Mouse (Mus musculus) brain, embryonic 18.5 days (tissue): ENCODE results near the gene Ccne1.

Source experiments
- DNase-seq: peaks from one replicate; pipeline ENCODE4 v3.0.0-alpha.2; 2012; ENCODE audit warnings: low read depth, low spot score

Ccne1 gene

DNA sequence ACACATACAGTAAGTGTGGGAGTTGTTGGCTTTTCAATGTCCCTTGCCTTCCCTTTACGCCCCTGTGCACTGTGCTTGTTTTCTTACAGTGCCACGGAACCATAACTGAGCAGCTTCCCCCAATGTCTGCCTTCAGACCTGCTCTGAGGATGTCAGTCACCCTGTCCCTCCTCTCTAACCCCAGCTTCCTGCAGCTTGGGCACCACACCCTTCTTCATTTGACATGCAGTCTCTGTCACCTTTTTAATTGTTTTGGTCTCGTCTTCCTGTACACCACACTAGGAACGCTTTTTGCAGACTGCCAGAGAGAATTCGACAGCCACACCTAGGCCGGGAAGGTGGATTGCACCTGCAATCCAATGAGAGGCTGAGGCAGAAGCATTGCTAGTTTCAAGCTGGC is 13.0 kb downstream of the Ccne1 start:
- no peak for DNase-seq

DNA sequence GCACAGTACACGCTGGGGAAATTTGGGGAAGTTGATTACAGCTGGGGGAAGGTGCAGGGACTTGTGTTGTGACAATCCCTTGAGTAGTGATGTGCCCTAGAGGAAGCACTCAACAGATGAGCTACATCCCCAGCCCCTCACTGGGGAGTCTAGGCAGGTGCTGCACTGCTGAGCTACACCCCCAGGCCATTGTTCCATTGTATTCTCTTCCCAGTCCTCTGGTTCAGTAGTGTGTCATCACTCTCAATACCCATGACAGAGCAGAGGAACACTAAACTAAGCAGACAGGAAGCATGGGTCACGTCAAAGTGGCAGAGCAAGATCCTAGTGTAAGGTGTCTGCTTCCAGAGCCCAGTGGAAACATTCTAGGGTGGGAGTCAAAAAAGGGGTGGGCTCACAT is 14.2 kb downstream of the Ccne1 start:
- no peak for DNase-seq

DNA sequence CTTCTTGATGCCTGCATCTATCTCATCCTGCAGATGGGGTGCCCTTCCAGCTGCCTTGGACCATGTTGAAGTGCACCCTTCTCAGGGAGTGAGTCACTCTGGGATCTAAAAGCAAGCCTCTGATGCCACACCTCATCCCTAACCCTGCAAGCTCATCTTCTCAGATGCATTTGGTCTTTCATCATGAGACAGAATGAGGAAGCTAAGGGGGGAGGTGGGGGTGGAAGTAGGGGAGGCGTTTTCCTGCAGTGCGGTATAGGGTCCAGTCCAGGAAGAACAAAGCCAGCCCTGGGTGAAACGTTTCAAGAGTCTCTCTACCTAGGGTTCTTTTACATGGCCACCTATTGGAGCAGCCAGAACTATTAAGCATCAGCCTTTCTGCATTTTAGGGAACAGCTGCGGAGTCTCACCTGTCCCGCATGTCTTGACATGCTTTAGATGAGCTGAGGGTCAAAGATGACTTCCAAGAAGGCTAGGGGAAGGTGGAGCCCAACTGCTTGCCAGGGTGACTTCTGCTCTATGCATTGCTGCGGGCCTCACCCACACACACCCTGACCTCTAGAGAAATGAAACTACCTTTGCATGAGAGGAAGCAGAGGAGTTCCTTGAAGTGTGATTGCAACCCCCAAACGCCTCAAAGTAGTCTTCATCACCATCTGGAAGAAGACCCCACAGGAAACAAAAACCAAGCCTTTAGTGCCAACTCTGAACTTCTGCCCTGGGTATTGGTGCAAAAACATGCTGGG is 17.2 kb downstream of the Ccne1 start:
- DNase-seq = no peak

DNA sequence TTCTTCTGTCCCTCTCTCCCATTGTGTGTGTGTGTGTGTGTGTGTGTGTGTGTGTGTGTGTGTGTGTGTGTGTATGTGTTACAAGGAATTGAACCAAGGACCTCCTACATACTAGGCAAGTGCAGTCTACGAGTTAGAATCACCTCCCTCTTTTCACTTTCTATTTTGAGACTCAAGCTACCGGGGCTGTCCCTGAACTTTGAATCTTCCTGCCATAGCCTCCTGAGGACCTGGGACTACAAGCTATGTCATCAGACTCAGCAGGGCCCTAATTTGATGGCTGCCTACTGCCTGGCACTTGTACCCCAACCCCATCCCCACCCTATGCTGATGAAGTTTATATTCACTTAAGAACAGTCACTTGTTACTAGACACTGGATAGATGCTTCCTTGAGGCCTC is 18.9 kb downstream of the Ccne1 start:
- no peak for DNase-seq

DNA sequence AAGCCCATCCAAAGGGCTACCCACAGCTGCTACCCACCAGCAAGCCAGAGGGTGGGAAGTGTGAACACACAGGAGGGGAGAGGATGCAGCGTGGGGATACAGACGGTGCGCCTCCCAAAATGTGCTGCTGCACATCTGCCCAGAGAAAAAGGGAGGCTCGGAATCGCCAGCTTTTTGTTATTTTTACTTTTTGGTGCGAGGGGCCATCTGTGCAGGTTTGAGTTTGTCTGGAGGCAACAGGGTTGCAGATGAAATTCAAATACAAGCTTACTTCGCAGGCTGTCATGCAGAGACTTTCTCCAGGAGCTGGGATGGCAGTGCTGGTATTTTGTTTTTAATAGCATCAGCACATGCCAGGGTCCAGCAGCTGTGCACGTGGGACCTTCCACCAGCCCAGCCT is 19.5 kb downstream of the Ccne1 start:
- no peak for DNase-seq

DNA sequence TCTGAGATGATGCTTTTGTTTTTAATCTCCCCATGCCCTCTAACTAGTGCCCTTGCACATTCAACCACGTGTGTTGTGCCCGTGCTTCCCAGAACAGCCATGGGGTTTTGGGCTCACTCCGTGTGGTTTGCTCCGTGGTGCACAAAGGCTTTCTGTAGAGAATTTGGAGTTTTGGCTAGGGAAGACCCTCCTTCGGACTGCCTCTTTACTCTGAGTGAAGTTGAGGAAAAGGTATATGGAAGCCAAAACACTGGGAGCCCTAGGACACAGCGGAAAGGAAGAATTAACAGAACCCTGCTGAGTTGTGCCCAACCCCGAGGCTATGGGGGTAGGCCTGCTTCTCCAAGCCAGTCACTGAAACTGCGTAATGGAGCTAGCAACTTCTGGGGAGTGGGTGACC is 20.9 kb downstream of the Ccne1 start:
- DNase-seq = no peak

DNA sequence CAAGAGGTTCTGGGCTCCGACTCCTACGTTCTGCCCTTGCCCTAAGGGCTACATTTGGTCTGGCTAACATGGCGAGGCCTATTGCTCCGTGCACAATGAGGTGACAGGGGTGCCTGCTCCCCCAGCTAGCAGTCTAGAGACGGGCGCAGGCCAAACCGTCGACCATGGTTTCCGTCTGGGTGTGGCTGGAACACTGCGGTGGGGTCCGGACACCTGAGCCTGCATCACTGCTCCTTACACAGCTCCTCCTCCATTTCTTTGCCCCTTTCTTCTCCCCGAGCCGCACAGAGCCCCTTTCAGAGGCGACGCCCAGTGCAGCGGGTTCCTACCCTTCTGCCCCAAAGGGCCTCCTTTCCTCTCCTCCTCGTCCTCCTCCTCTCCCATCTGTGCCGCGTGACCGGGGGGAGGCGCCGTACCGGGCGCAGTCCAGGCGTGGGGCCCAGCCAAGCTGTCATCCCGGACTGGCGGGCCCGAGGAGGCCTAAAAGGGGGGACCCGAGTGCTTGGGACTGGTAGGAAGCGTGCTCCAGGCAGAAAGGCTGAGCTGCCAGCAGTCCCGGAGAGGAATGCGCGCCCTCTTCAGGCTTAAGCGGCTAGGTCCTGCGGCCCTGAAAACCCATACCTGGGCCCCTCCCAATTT is 21.6 kb downstream of the Ccne1 start:
- no peak for DNase-seq

DNA sequence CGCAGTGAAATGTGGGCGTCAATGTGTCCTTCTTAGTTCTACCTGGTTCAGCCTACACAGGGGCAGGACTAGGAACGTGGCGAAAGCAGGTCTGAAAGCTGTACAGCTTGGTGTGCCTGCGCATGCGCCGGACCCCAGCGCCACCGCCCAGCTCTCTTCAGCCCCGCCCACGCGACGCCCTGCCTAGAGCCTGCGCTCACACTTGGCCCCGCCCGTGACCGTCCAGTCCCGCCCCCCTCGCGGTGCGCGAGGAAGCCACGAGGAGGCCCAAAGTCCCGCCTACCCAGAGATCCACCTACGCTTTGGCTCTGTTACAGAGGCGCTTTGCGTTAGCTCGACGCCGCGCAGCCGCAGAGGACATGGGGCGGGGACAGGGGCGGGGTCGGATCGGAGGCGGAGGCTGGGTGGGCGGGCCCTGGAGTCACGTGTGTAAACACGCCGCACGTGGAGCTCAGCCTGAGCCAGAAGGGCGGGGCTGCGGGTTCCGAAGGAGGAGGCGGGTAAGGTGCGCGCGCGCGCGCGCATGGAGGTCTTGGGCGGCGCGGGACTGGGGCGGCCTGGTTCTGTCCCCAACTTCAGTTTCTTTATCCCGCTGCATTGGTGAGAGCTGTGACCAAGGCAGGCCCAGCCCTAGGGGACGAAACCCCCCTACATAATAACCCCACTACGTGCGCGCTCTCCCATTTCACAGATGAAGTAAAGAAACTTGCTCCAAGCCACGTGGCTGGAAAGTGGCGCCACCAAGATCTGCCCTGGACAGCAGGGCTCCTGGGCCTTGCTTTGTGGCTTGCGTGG is 22.4 kb downstream of the Ccne1 start:
- DNase-seq = peak; percentile 97

DNA sequence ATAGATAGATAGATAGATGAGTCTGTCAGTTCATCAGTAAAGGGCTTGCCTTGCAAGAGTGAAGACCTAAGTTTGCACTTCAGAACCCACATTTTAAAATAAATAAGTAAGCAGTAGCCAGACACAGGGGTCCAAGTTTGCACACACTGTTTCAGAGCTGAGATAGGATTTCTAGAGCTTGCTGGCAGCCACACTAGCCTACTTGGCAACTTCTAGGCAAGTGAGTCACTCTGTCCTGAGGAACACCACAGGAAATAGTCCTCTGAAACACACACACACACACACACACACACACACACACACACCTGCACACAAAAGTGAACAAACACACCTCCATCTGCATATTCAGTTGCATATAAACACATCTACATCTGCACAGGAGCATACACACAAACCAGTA is 24.4 kb downstream of the Ccne1 start:
- DNase-seq = no peak

DNA sequence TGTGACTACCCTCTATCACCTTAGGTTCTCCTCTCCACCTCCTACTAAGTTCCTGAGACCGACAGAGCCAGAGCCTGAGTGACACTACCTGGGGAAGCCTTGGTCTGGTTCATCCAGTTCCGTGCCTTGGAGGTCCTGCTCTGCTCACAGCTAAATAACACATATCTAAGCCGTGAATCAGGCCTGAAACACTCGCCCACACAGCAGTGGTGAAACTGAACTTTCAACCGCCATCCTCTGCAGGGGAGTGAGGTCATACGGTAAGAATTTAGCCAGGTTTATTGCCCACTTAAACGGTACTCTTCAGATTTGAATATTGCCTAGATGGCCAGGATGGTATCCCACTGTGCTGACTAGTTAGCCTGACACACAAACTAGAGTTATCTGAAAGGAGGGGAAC is 30.1 kb downstream of the Ccne1 start:
- no peak for DNase-seq

DNA sequence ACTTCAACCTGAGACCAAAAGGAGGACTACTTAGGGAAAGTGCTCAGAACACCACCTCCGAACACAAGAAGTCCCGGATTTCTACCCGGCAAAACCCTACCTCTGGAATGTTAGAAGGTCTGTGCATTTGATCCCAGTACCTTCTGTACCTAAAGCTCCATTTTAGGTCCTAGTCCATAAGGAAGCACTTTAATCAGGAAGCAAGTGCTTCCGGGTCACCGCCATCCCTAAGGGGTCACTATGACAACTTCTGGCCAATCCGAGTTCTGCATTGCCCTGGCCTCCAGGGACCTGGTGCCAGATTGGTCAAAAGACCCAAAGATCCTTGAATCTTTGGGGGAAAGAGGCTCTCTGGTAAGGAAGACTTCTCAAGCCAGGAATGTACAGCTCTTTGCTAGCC is 31.8 kb downstream of the Ccne1 start:
- no peak for DNase-seq

DNA sequence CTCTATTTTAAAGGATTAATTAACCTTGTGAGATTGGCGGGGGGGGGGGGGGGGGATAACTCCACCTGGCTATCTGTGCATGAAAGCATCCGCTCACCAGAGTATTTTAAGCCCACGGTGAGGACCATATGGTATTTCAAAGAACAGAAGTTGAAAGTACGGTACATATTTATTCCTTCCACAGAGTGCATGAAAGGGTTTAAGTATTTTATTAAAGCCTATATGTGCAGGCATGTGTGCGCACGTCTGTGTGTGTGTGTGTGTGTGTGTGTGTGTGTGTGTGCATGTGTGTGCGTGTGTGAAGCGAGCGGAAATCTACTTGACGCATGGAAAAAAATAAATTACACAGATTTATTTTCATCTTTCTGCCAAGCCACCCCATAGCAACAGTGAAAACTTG is 32.4 kb downstream of the Ccne1 start:
- no peak for DNase-seq

DNA sequence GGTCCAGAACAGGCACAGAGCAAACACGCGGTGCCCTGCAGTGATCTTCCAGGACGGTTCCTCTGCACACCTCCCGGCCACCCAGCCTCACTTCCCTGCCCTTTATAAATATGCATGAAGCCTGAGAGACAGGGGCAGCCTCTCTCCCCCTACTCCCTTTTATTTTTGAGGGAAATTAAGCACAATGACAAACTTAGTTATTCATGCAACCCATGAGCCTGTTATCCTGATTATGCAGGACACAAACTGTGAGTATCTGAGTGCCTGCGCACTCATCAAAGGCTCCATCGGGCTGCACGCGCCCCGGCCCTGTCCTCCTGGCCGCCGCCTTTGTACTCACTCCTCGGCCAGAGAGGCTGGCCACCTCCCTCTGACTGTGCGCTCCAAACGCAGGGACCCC is 32.8 kb downstream of the Ccne1 start:
- no peak for DNase-seq

DNA sequence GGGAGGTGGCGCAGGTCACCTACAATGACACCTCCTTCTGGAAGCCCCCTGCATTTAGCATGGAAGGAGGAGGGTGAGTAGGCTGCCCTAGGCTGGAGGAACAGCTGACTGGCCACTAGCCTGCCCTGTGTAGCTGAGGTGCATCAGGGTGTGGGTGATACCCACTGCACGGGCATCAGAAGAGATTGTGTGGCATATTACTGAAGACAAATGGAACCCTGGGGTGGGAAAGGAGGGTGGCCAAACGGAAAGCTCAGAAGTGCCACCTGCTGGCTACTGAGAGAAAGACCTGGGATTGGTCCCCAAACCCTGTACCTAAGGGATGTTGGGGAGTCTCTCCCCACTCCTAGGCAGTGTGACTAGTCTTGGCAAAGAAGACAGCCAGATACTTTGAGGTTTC is 33.6 kb downstream of the Ccne1 start:
- no peak for DNase-seq

DNA sequence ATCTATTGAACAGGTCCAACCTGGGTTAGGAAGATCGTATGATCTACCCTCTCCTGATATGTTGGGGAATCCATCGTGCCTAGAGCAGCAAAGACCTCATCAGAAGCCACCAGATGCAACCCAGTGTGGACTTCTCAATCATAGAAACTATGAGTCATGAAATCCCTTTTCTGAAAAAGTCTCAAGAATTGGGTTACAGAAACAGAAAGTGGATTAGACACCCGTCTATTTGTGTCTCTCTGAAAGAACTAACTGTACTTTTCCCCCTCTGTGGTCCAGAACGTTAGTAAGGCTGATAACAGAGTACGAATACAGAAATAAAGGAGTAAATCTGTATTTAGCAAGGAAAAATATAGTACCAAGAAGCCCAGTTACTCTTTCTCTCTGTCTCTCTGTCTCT is 36.3 kb downstream of the Ccne1 start:
- no peak for DNase-seq

DNA sequence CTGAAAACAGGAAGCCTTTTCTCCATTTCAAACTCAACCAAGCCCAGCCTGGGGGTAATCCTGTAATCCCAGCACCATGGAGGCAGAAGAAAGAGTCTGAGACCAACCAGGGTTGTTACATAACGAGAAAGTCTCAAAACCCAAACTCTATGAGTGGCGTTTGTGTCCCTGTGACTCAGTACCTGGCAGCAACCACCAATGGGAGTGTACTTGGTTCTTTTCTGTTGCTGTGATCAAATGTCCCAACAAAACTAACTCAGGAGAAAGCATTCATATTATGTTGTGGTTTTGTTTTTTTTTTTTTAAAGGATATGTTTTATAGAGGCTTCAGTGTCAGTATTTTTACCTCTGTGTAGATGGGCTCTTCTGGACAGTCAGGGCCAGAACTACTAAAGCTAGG is 36.7 kb downstream of the Ccne1 start:
- DNase-seq = no peak

DNA sequence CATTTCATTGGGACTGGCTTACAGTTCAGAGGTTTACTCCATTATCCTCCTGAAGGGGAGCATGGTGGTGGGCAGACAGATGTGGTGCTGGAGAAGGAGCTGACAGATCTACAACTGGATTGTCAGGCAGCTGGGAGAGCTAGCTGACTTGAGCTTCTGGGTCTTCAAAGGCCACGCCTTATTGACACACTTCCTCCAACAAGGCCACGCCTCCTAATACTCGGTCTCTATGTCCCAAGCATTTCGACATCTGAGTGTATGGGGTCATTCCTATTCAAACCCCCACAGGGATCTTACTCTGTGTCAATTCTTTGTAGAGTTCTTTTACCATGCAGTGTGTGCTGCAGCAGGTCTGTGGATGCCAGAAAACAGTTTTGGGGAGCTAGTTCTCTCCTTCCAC is 42.9 kb downstream of the Ccne1 start:
- no peak for DNase-seq

DNA sequence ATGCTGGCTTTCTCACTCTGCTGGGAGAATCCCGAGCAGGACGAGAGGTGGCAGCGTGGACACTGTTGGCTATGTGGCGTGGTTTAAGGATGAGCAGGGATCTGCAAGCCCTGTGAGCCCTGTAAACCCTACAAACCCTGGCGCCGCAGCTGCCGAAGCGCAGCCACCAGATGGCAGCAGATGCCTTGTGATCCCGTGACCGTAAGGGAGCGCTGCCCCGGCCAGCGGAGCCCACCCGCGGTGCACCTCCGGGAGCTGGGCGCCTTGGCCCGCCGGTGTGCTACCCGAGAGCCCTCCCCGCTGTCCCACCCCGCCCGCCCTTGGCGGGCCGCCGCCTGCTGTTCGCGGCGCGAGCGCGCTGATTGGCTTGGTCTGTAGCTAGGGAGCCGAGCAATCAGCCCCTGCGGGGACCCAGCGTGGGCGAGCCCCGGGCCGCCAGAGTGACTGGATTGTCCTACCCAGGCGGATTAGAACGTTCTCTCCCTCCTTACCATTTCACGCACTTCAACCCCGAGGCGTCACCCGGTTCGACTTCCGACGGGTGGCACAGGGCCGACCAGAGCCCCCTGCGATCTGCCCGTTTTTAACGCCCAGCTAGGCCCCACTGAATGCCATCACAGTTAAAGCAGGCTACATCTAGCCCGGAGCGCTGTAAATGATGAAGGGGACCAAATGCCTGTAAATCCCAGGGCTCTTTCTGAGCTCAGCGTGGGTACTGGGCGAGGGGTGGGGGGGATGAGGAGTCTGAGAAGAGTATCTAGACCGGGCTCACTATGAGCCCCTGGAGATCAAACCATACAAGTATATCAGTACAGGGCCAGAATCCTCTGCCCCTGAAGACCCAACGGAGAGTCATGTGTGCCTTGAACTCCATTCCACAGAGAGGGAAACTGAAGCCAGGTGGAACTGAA is 46.0 kb downstream of the Ccne1 start:
- peak; percentile 63 for DNase-seq

DNA sequence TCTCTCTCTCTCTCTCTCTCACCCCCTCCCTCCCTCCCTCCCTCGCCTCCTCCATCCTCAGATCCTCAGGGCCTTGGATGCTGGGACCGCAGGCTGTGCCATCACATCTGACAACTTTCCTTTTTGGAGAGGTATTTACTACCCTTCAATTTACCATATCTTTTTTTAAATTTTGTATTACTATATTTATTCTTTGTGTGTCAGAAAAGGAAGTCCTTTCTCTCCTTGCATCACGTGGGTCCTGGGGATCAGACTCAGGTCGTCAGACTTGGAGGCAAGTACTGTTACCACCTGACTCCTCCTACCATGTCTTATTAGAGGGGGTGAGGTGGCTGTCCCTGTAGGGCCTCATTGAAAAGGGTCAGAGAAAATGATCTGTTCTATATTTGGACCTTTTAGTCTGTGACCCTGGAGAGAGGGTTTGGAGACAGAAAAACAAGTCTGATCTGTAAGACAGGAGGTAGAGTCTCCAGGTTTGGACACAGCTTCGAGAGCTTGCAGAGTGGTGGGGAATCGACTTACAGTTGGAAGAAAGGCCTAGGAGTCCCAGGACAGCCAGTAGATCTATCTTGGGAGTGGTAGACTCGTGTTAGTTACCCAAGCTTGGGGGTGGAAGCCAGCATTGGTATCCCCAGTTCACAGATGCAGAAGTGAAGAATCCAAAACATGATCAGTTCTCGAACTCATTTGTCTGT is 47.6 kb downstream of the Ccne1 start:
- DNase-seq = no peak

DNA sequence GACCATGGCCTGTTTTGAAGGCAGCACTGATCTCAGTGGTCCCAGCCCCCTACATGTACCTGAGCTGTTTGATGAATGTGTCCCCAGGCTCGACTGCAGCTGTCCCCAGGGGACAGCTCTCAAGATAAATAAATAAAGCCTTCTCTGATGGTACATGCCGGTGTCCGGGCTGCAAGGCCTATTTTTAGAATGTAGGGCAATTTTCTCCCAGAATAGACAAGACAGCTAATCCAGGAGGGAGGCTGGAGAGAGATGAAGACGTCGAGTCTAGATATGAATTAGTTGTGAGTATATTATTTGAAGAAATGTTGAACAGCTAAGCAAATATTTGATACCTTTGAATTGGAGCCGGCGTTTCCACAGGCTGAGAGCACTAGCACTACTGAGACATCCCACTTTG is 48.2 kb downstream of the Ccne1 start:
- no peak for DNase-seq

DNA sequence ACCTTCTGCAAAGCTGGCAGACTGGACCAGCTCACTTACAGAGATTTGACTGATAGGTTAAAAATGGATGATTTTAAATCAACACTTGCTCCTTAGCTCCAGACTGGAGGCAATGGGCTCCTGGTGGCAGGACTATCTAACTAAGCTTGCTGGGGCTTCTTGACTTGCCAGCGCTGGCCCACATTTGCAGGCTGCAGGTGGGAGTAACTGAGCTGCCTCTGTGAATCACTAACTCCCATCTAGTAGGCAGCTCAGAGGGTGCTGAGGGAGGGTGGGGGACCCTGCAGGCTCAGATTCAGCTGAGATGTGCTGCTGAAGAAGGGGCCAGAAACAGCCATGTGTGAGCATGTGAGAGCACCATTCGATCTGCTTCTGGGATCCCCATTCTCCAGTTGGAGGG is 51.3 kb downstream of the Ccne1 start:
- no peak for DNase-seq
